Mouse (Mus musculus) thymus, postnatal 14 days (tissue): ENCODE results near the gene Olfr494.

Source experiments
- DNase-seq: peaks from one replicate; pipeline ENCODE4 v3.0.0; 2021

Olfr494 gene

DNA sequence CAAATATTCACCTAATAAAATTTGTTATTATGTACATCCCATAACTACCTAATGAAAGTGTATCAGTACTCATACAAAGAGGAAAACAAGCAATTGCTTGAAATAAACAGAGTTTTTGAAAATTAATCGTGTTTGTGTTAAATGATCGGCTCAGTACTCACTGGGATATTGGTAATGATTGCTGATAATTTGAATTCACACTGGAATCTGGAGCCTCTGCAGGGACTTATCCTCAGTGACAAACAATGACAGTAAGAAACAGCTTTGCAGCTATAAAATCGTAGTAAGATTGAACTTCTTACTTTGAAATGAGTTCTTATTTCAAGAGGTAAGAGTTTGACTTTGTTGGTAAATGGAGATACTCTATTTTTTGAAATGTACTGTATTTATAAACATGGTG, at the start of gene Olfr494:
TSS of gene Olfr494 (plus strand) at position 301 of the 400 bp plus-strand sequence.
- no peak for DNase-seq

DNA sequence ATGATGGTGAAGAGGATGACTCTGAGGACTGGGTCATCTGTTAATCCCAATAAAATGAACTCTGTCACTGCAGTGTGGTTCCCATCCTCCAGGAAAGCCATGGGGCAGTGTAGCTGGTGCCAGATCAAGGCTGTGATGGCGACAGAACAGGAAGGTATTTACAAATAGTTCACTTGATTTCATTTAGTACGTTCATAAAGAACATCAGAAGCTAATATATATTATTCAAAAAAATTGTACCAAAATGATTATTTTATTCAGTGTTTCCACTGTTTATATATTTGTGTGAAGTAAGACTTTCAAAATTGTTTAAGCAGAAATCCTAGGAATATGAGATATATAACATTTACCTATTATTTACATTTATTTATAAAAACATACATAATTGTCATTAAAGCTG, 41.6 kb upstream of the Olfr494 start, which contains the start of gene Olfr492:
TSS of gene Olfr492 (minus strand) at position 101 of the 400 bp plus-strand sequence.
- no peak for DNase-seq

DNA sequence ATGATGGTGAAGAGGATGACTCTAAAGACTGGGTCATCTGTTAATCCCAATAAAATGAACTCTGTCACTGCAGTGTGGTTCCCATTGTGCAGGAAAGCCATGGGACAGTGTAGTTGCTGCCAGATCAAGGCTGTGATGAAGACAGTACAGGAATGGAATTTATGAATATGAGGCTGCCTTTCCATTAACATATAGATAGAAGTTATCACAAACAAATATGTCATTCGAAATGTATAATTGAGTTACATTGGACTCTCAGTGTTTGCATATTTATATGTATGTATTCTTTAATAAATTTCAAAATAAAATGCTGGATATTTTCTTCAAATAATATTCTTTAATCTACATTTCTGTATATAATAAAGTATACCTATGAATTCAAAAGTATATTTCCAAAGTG, 18.3 kb upstream of the Olfr494 start, which contains the start of gene Olfr493:
TSS of gene Olfr493 (minus strand) at position 101 of the 400 bp plus-strand sequence.
- DNase-seq = no peak

DNA sequence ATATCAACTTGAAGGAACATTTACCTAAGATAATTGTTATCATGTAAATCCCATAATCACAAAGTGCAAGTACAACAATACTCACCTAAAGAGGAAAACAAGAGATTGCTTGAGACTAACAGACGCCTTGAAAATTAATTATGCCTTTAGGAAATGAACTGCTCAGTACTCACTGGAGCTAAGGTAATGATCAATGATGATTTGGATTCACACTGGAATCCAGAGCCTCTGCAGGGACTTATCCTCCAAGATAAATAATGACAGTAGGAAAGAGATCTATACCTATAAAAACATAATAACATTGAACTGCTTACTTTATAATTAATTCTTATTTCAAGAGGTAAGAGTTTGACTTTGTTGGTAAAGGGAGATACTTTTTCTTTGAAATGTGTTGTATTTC, 27.7 kb downstream of the Olfr494 start, which contains the start of gene Olfr495:
TSS of gene Olfr495 (plus strand) at position 301 of the 400 bp plus-strand sequence.
- DNase-seq = no peak
